Mouse (Mus musculus) right cerebral cortex, postnatal 10 days (tissue): ENCODE measurements around the gene Col4a1.
A peak's percentile ranks its signal among the peaks of the same experiment; 100 is the strongest.

ENCODE experiments used
- DNase-seq, 2 experiments: peaks; one replicate each; pipeline ENCODE4 v3.0.0; 2021; ENCODE audit warnings: low spot score in 2 of 2

Col4a1 gene

GRCm38 (mm10) chr8:11312349-11313175, at the start of gene Col4a1, which contains the start of gene Col4a2:
Gene Col4a1, minus strand, starts transcription at chr8:11312826.
Gene Col4a2, plus strand, starts transcription at chr8:11312805.
- DNase-seq: peak; percentile 86 to 88

DNA sequence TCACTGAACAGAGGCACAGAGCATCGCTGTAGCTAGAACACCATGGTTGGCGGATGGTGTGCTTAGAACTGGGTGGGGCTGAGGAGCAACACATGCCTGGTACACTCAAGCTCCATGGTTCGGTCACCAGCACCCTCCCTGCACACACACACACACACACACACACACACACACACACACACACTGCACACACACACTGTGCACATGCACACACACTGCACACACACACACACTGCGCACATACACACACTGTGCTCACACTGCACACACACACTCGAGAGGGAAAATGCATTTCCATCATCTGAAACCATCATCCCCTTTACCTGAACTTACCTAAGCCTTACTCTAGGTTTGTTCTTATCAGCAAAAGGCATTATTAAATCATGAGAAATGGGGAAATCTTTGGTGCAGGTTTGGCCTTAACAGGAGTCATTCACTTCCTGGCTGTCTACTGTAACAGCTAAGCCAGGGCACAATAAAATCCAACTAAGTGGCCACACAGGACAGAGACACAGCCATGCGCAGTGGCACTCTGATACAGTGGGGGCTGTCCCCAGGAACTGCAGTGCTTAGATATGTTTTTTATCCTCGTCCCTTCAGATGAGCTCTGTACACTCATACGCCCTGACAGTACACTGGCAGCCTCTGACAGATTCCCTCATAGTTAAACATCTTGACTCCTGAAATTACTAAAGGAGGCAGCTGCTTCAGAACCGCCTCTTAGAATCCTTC, 49.1 kb upstream of the Col4a1 start:
- no peak for DNase-seq

GRCm38 (mm10) chr8:11359846-11360245, 47.2 kb upstream of the Col4a1 start:
- DNase-seq: no peak

DNA sequence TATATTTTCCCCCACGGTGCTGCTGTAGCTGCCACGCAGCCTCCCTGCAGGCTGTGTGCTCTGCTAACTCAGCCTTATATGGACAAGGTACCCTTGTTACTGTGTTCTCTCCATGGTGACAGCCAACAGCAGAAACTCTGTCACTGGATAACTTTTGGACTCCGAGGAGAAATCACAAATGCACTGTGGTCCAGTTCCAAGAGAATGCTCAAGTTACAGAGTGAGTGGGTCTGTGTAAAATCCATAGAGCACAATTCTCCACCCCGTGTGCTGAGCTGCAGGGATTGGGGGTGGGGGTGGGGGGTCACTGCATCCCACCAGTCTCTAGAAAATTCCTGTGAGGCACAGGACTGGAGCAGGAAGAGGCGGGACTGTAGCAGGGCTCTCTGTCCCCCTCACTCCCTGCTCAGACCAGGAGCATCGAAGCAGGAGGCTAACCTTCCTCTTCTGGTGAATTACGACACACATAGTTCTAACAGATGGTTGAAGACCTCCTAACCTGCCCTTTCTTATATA, 45.4 kb upstream of the Col4a1 start:
- no peak for DNase-seq

DNA sequence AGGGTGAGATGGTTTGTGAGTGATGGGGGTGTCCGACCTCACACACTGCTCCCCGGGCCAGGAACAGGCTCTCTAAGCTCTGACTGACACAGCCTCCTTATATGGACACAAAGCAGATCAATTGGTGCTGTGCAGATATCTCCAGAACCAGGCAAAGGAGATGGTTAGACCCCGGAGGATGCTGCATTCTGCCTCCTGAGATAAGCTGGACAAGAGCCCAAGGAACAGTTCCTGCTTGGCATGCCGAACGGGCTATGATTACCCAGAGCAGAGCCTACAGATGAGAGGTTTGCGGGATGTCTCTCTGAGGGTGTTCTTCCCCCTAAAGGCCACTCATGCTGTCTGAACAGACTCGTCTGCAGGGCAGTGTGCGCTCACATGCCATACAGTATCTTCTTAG, 44.1 kb upstream of the Col4a1 start:
- DNase-seq: no peak

- DNase-seq: no peak
Measured at GRCm38 (mm10) chr8:11355900-11356299, 43.3 kb upstream of the Col4a1 start.

DNA sequence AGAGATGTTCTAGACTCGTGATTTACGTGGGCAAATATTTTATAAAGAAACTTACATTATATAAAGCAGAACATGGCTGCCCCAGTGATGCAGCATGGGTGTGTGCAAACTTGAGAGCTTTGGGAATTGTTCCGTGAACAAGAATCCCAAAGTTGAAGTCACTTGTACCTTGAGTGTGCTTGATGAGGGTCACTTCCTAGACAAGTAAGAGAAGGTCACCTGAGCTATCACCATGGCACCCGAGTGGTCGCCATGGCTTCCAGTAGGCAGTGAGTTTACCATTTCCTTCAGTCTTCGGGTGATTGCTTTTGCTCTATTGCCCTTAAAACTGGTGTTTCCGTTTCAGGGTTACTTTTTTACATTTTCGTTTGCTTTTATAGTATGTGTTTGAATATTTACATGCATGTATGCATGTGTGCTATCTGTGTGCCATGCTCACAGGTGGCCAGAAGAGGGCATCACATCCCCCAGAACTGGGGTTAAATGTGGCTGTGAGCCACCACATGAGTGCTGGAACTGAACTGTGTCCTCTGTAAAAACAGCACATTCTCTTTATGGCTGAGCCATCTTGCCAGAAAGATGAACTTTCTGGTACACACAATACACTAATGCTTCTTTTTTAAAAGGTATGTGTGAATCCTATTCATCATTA, 42.3 kb upstream of the Col4a1 start:
- no peak for DNase-seq

GRCm38 (mm10) chr8:11352514-11352913, 39.9 kb upstream of the Col4a1 start:
- no peak for DNase-seq

DNA sequence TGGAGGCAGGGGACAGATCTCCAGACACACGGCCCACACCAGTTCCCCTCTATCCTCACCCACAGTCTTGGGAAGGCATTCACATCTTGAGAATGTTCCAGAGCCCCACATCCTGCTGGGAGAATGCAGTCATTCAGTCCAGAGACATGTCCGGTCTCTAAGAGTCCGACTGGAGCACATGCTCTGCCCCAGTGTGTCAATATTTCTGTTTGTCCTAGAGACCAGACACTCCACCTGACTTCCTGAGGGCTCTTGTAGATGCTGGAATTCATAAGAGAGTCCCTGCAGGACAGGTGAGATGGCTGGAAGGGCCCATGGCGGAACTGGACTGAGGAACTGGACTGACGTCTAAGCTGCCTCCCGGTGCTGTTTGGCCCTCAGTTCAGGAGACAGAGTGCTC, 38.7 kb upstream of the Col4a1 start:
- DNase-seq: no peak

- DNase-seq: no peak
Measured at GRCm38 (mm10) chr8:11348622-11349021, 36.0 kb upstream of the Col4a1 start.

- no peak for DNase-seq
Measured at GRCm38 (mm10) chr8:11347699-11348098, 35.1 kb upstream of the Col4a1 start.

DNA sequence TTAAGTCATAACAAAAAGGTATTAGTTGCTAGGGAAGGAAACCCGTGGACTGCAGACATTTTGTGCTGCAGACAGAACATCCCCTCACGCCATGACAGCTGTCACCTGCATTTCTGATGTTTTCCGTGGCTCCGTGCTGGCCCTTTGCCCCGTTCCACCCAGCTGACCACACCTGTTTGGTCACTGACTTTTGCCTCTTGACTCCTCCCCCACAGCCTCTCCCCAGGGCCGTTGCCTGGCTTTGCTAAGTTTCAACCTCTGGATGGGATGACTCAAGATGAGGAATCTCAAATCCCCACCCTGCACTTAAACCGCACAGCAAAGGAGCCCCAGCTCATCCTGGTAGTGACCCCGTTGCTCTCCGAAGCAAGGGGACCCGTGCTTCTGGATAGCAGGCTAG, 33.6 kb upstream of the Col4a1 start:
- DNase-seq: no peak

GRCm38 (mm10) chr8:11344459-11344858, 31.8 kb upstream of the Col4a1 start:
- no peak for DNase-seq

DNA sequence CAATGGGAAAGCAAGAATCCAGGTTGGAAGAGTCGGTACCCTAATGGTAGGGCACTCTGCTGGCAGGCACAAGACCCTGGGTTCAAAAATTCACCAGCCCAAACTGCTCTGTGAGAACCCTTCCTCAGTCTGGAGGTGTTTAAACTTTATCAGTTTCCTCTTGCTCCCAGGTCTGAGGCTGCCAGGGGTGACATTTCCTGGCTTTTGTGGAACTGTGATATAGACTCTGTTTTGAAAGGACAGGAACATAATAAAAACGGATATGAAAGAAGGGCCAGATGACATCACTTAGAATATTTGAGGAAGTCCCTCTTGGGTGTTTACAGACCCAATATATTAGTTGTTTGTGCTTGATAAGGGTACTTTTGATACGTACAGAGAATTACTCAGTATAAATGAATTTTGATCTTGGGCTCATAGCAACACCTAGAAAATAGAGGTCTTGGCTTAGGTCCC, 28.5 kb upstream of the Col4a1 start:
- no peak for DNase-seq

- DNase-seq: no peak
Measured at GRCm38 (mm10) chr8:11340310-11341110, 27.9 kb upstream of the Col4a1 start.

DNA sequence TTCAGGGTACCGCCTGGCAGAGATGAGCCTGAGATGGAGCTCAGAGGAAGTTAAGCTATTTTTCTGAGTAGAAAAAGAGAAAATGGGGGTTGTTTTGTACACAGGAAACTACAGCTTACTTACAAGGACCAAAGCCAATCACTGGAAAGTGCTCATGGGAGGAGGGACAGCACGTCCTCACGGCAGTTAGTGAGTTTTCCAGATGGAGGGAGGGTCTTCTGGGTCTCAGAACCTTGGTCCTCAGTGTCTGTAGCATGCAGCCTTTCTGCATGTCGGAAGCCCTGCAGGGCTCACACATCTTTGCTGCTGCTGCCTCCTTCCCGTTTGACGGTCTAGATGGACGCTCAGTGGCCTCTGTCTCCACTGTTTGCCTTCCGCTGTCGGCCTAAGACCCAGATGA, 25.9 kb upstream of the Col4a1 start:
- DNase-seq: no peak

DNA sequence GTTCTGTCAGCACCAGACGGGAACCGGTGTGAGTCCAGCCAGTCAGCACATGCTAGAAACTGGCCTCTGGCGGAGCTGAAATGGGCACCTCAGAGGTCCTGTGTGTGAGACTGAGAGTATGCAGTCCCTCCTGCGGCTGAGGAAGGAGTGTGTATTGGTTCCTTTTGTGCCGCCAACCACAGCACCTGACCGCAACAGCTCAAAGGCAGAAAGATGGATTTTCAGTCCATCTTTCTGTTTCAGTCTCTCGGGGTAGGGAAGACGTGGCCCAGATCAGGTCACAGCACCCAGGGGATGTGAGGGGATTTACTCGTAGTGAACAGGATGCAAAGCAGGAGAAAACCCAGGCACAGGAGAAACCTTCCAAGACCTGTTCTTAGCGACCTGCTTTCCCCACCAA, 25.0 kb upstream of the Col4a1 start:
- DNase-seq: no peak

- peak; percentile 50 to 56 for DNase-seq
Measured at GRCm38 (mm10) chr8:11336346-11336745, 23.7 kb upstream of the Col4a1 start.

DNA sequence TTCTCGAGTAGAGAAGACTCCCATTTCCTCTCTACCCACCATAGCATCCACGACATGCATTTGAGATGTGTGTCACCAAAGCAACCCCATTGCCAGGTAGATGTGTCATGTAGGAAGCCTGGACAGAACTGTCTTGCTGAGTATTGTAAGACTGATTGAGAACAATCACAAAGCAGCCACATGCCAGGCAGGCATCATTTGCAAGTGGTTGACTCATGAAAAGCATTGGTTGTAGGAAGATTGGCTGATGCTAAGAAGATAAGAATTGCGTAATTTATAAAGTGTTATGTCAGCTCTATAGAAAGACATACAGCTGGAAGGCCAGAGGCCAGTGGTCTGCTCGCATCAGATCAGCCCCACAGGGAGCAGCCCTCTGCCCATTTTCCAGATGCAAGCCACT, 22.6 kb upstream of the Col4a1 start:
- no peak for DNase-seq

DNA sequence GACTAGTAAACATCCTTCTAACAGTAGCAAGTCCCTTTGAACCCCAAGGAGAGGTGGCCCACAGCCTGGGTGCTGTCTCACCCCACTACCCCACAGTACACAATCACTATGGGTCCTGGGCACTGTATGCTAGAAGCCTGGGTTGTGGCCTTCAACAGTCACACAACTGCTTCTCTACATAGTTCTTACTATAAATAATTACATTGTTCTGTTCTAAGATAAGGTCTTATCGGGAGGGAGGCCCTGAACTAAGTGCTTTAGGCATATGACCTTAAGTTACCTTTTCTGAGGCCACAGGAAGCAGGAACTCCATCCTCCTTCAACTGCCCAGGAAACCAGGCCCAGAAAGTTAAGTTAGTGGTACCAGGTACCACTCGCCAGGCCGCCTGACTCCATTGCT, 21.9 kb upstream of the Col4a1 start:
- DNase-seq: no peak

- DNase-seq: no peak
Measured at GRCm38 (mm10) chr8:11333746-11334145, 21.1 kb upstream of the Col4a1 start.
